Mouse (Mus musculus) layer of hippocampus, adult 8-10 months (tissue): ENCODE results near the gene Nod2. TPM values are rescaled to one million over a fixed set of nuclear protein-coding genes. Genes with fewer than 3 reads are reported as not detected.

ENCODE experiments used
- total RNA-seq, 4 experiments: library from RNA; stranded (reverse); gene quantifications; 2 replicates each; pipeline ENCODE4 v1.2.4; 2022

Nod2 gene
- total RNA-seq, 4 experiments from 2014 or later: 0.22 to 0.82 (median 0.42) TPM

Other genes with a start within 250 kb of the Nod2 start
- 10 to 100 TPM in 2 of 4 experiments, 1 to 10 TPM in 2; 8.1 to 11.3 (median 9.2) TPM for gene Nkd1, start 126.0 kb upstream of the Nod2 start, total RNA-seq
- gene Snx20, start 11.2 kb upstream of the Nod2 start, total RNA-seq: 1 to 10 TPM; 1.8 to 6.2 (median 3.3) TPM
- 100 to 1,000 TPM in 2 of 4 experiments, 10 to 100 TPM in 2; 80.2 to 100 (median 92.0) TPM for gene Cyld, start 49.7 kb downstream of the Nod2 start, total RNA-seq